Mouse (Mus musculus) heart, embryonic 14.5 days (tissue): ENCODE results near the gene Pomp. TPM values are rescaled to one million over a fixed set of nuclear protein-coding genes. Genes with fewer than 3 reads are reported as not detected.
A peak's percentile ranks its signal among the peaks of the same experiment; 100 is the strongest.

ENCODE experiments used
- ATAC-seq: fragments of 200-750 bp; cut with Nextera tagmentation; 2 replicates; pipeline ENCODE4 v1.8.0; 2017; ENCODE audit warnings: low read depth, moderate TSS enrichment; ENCODE audit not compliant: insufficient number of reproducible peaks, insufficient read depth, low FRiP score
- H3K27ac ChIP-seq, 2 experiments: fragments of 200-500 bp in 1 of 2; fragments of 300-500 bp in 1 of 2; sonication (generic) in 1 of 2; replicated peaks in 1 of 2; 2 replicates each; pipeline ENCODE4 v1.5.1; 2012 to 2014; ENCODE audit warnings: low read depth in 2 of 2, low read length in 2 of 2, control low read depth in 1 of 2, mild to moderate bottlenecking in 1 of 2, mixed read lengths in 1 of 2; ENCODE audit not compliant: control insufficient read depth in 1 of 2, insufficient read depth in 1 of 2
- H3K27me3 ChIP-seq: fragments of 300-500 bp; sonication (generic); 2 replicates; pipeline ENCODE4 v1.6.1; 2014; ENCODE audit warnings: mild to moderate bottlenecking, low read length, control low read depth; ENCODE audit not compliant: control insufficient read depth, insufficient read depth
- H3K36me3 ChIP-seq: fragments of 300-500 bp; sonication (generic); 2 replicates; pipeline ENCODE4 v1.6.1; 2014; ENCODE audit warnings: mild to moderate bottlenecking, control low read depth, low read length, mixed read lengths; ENCODE audit not compliant: control insufficient read depth, insufficient read depth
- H3K4me1 ChIP-seq, 2 experiments: fragments of 200-500 bp in 1 of 2; fragments of 300-500 bp in 1 of 2; sonication (generic) in 1 of 2; 2 replicates each; pipeline ENCODE4 v1.6.1; 2012 to 2014; ENCODE audit warnings: low read length in 2 of 2, control low read depth in 1 of 2, mixed read lengths in 1 of 2; ENCODE audit not compliant: control insufficient read depth in 2 of 2, insufficient read depth in 2 of 2
- H3K4me2 ChIP-seq: fragments of 300-500 bp; sonication (generic); 2 replicates; pipeline ENCODE4 v1.6.1; 2014; ENCODE audit warnings: mild to moderate bottlenecking, low read length
- H3K4me3 ChIP-seq, 2 experiments: fragments of 200-500 bp in 1 of 2; fragments of 300-500 bp in 1 of 2; sonication (generic) in 1 of 2; 2 replicates each; pipeline ENCODE4 v1.5.1; 2012 to 2014; ENCODE audit warnings: low read length in 2 of 2, mild to moderate bottlenecking in 2 of 2, control low read depth in 1 of 2, low read depth in 1 of 2, moderate library complexity in 1 of 2; ENCODE audit not compliant: control insufficient read depth in 1 of 2, insufficient read depth in 1 of 2
- H3K9ac ChIP-seq: fragments of 300-500 bp; sonication (generic); 2 replicates; pipeline ENCODE4 v1.6.1; 2014; ENCODE audit warnings: mild to moderate bottlenecking, low read length
- H3K9me3 ChIP-seq: fragments of 300-500 bp; sonication (generic); 2 replicates; pipeline ENCODE4 v1.6.1; 2016; ENCODE audit warnings: low read length, control low read depth; ENCODE audit not compliant: control insufficient read depth
- WGBS: fragments of 180-500 bp; shearing (Covaris S2); extraction: QIAGEN DNeasy Blood & Tissue Kit; methylation state at CpG from one replicate; pipeline ENCODE4 v1.1.7; 2014; 5-methylcytosine and 5-hydroxymethylcytosine counted together
- polyA plus RNA-seq: library from polyadenylated mRNA; unstranded; fragments of >200 nt; fragmentation: Nextera tagmentation; extraction: Ambion mirVana; gene quantifications from 2 replicates; pipeline ENCODE4 v1.2.1, GENCODE M21; 2014

Pomp gene
- polyA plus RNA-seq, 1 experiment from 2014 or later: 345 TPM

GRCm38 (mm10) chr5:147834841-147835500 lies 25.3 kb upstream of the Pomp start:
- peak overlapping the region; percentile 31; the same call in 1 of the 2 replicates for H3K4me2 ChIP-seq
- H3K27me3 ChIP-seq: no peaks in the 10 kb centered on the region
- H3K27ac ChIP-seq: 0 out of 4 replicates have a peak overlapping the region, but pooled peaks of 1 of the 2 experiments have one; percentile 33
- H3K9ac ChIP-seq: no peak overlapping the region
- no peaks in the 10 kb centered on the region for H3K36me3 ChIP-seq
- H3K4me3 ChIP-seq: no peak overlapping the region
- WGBS: 14% methylated on average over 17 of the region's 17 CpGs
- H3K4me1 ChIP-seq: peaks cover 10 to 13% of the 10 kb centered on the region in 2 experiments
- ATAC-seq: no peak
- H3K9me3 ChIP-seq: no peaks in the 10 kb centered on the region

DNA sequence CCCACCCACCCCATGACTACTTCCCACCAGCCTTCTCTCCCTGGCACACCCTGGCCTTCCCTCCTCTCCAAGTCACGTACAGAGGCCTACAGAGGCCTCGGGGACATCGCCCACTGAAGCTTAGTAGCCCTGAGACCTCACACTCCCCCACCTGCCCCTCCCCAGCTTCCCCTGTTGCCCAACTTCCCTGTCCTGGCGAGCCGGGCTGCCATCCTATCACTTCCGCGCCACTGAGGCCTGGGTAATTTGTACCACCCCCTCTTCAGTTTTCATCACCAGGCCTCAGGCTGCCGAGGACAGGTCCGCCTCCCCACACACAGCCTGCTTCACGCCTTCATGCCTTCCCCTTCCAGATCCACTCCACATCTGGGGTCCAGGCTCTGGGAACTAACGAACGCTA lies 20.8 kb upstream of the Pomp start:
- Histone ChIP-seq H3K4me1 (peaks cover 7 to 8% of the 10 kb centered on the region in 2 experiments; a peak in 3 of 4 replicates), H3K27ac (no peak overlapping the region), H3K36me3 (no peaks in the 10 kb centered on the region), H3K4me2 (no peak overlapping the region), H3K27me3 (no peaks in the 10 kb centered on the region), H3K9ac (no peak overlapping the region), H3K9me3 (no peaks in the 10 kb centered on the region), H3K4me3 (no peak overlapping the region)
- WGBS: 70% methylated on average over 12 of the region's 12 CpGs
- ATAC-seq: no peak

- Histone ChIP-seq H3K9ac (no peak overlapping the region), H3K27me3 (no peaks in the 10 kb centered on the region), H3K4me3 (no peak overlapping the region), H3K36me3 (no peaks in the 10 kb centered on the region), H3K4me2 (no peak overlapping the region), H3K4me1 (no peaks in the 10 kb centered on the region), H3K9me3 (no peaks in the 10 kb centered on the region), H3K27ac (no peak overlapping the region)
- ATAC-seq: no peak
- WGBS: 54% methylated on average over 7 of the region's 7 CpGs
These were observed 16.9 kb upstream of the Pomp start for GRCm38 (mm10) chr5:147843340-147843739.

GRCm38 (mm10) chr5:147845319-147845718 lies 14.9 kb upstream of the Pomp start:
- Histone ChIP-seq H3K4me2 (no peak overlapping the region), H3K4me3 (no peak overlapping the region), H3K27me3 (no peaks in the 10 kb centered on the region), H3K36me3 (no peaks in the 10 kb centered on the region), H3K27ac (no peak overlapping the region), H3K9ac (no peak overlapping the region), H3K4me1 (peaks cover 3 to 8% of the 10 kb centered on the region in 2 experiments; a peak in 2 of 4 replicates), H3K9me3 (no peaks in the 10 kb centered on the region)
- ATAC-seq: no peak
- 50% methylated on average over 3 of the region's 3 CpGs for WGBS

DNA sequence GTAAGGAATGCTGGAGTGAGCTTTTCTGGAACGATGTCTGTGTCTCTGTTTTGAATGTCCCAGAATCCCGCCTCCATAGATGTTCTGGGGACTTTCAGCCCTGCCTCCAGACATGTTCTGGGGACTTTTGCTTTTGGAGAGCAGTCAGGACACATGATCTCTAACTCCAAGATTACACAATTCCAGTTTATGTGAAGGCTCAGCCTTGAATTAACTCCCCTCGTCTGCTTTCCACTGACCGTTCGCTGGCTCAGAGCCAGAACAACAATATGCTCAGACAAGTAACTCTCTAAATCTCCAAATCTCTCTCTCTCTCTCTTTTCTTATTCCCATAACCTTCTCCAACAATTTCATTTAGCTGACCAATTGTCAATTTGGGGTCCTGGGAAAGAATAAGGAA lies 12.9 kb upstream of the Pomp start:
- no peak overlapping the region for H3K4me2 ChIP-seq
- H3K36me3 ChIP-seq: no peaks in the 10 kb centered on the region
- no peak overlapping the region for H3K27ac ChIP-seq
- H3K4me3 ChIP-seq: no peak overlapping the region
- no peak overlapping the region for H3K9ac ChIP-seq
- no peaks in the 10 kb centered on the region for H3K9me3 ChIP-seq
- WGBS: 59% methylated on average over 5 of the region's 5 CpGs
- peaks cover 8 to 18% of the 10 kb centered on the region in 2 experiments for H3K4me1 ChIP-seq
- no peak for ATAC-seq
- H3K27me3 ChIP-seq: no peaks in the 10 kb centered on the region

GRCm38 (mm10) chr5:147848164-147848863 lies 11.9 kb upstream of the Pomp start:
- peak overlapping the region; percentile 38 for H3K4me2 ChIP-seq
- no peak overlapping the region for H3K4me3 ChIP-seq
- no peak overlapping the region for H3K9ac ChIP-seq
- no peak overlapping the region for H3K27ac ChIP-seq
- 0 out of 2 replicates have a peak, but pooled peaks have one; percentile 27 for ATAC-seq
- 24% methylated on average over 16 of the region's 16 CpGs for WGBS
- H3K9me3 ChIP-seq: no peaks in the 10 kb centered on the region
- peaks cover 8 to 18% of the 10 kb centered on the region in 2 experiments for H3K4me1 ChIP-seq
- no peaks in the 10 kb centered on the region for H3K36me3 ChIP-seq
- no peaks in the 10 kb centered on the region for H3K27me3 ChIP-seq

DNA sequence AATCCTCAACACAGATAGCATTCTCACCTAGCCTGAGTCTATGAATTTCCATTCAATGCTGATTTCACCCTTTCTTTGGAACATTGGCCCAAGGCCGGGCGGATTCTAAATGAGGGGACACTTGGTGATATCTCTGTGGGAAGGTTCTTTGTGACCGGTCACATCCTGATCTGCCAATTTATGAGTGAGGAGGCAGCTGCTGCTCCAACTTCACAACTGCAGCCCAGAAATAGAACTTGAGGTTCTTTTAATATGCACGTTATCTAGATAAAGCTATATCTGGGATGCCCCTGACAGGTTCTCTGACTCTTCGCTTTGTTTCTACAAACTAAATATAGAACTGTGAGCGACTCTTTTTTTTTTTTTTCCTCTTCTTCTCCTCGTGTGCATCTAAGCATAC lies 10.1 kb upstream of the Pomp start:
- no peak for ATAC-seq
- Histone ChIP-seq H3K27ac (peak overlapping the region; percentile 44 to 45; a peak in 2 of 4 replicates), H3K36me3 (no peaks in the 10 kb centered on the region), H3K4me1 (peaks cover 8 to 18% of the 10 kb centered on the region in 2 experiments), H3K9ac (no peak overlapping the region), H3K4me3 (no peak overlapping the region), H3K27me3 (no peaks in the 10 kb centered on the region), H3K9me3 (no peaks in the 10 kb centered on the region), H3K4me2 (peak overlapping the region; percentile 39)
- WGBS: 15% methylated on average over 7 of the region's 7 CpGs
